Mouse (Mus musculus) G1E (cell line): Measurements from ENCODE around the gene Myom3. TPM values are rescaled to one million over a fixed set of nuclear protein-coding genes. Genes with fewer than 3 reads are reported as not detected.

Experiments used
- ATAC-seq: 2 replicates; pipeline ENCODE4 v1.8.0; 2016; ENCODE audit warnings: mild to moderate bottlenecking; ENCODE audit not compliant: insufficient number of reproducible peaks, poor library complexity, low FRiP score, severe bottlenecking; ENCODE audit errors: extremely low read depth
- DNase-seq: peaks from one replicate; pipeline ENCODE4 v3.0.0; 2012; ENCODE audit warnings: low spot score
- H3K27me3 ChIP-seq: 2 replicates; pipeline ENCODE4 v1.6.1; 2012; ENCODE audit warnings: mild to moderate bottlenecking, low read length, inconsistent platforms; ENCODE audit not compliant: insufficient read depth
- H3K36me3 ChIP-seq: replicated peaks from 2 replicates; pipeline ENCODE3; 2012; ENCODE audit warnings: mild to moderate bottlenecking, inconsistent platforms
- H3K4me1 ChIP-seq: 2 replicates; pipeline ENCODE4 v1.6.1; 2012; ENCODE audit warnings: low read depth, low read length, inconsistent platforms, mixed read lengths; ENCODE audit not compliant: insufficient read depth
- H3K4me3 ChIP-seq: 2 replicates; pipeline ENCODE4 v1.5.1; 2012; ENCODE audit warnings: low read depth, mild to moderate bottlenecking, inconsistent platforms, low read length, moderate library complexity, mixed read lengths
- H3K9me3 ChIP-seq: replicated peaks from 2 replicates; pipeline ENCODE4 v1.6.1; 2012; ENCODE audit warnings: inconsistent platforms
- CTCF ChIP-seq: IDR thresholded peaks from 2 replicates; pipeline ENCODE4 v1.5.1; 2012; ENCODE audit warnings: low read depth, low read length, inconsistent platforms, mixed read lengths
- GATA1 ChIP-seq: IDR thresholded peaks from 2 replicates; pipeline ENCODE4 v1.6.1; 2012; ENCODE audit warnings: borderline replicate concordance, low read length, inconsistent platforms, mixed read lengths
- GATA2 ChIP-seq: IDR thresholded peaks from 2 replicates; pipeline ENCODE4 v1.6.1; 2012; ENCODE audit warnings: low read depth, low read length, inconsistent platforms, borderline replicate concordance
- POLR2AphosphoS5 ChIP-seq: IDR thresholded peaks from 2 replicates; pipeline ENCODE4 v1.6.1; 2012; ENCODE audit warnings: low read depth, low read length, inconsistent platforms; ENCODE audit not compliant: insufficient replicate concordance
- TAL1 ChIP-seq: conservative IDR thresholded peaks from 2 replicates; pipeline ENCODE4 v1.6.1; 2012; ENCODE audit warnings: low read depth, low read length, inconsistent platforms, mixed read lengths
- polyA plus RNA-seq: library from polyadenylated mRNA; stranded (reverse); fragments of >175 nt; gene quantifications from 2 replicates; pipeline ENCODE4 v1.2.3, GENCODE M21; 2012
- total RNA-seq, 2 experiments: library from RNA; stranded (forward) in 1 of 2; stranded (reverse) in 1 of 2; fragments of 200-1000 nt in 1 of 2; fragments of >200 nt in 1 of 2; fragmentation: Nextera tagmentation in 1 of 2; gene quantifications; 2 replicates each; pipeline ENCODE4 v1.2.3; 2014 to 2017

The Myom3 gene
- total and polyA plus RNA-seq, 3 experiments = 0.11 TPM; not detected in 2

DNA sequence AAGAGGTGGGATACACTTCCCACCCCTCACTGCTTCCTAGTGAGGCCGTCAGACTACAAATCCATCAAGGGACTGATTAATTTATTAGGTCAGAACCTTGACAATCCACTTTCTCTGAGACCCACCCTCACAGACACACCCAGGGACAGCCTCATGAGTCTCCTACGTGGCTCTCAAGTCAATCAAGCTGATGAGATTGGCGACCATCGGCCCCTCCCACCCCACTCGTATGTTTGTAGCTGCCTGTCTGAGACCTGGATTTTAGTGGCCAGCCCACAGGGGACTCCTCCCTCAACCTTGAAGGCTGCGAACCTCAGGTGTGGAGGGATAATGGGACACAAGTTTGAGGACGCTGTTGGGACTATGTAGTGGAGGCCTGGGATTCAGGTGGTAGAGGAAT, 20.4 kb upstream of the Myom3 start:
- no peak overlapping the region for H3K4me3 ChIP-seq
- no peaks in the 10 kb centered on the region for H3K4me1 ChIP-seq
- no peaks in the 10 kb centered on the region for H3K36me3 ChIP-seq
- TF ChIP-seq GATA1 = no peak
- no peak for TF ChIP-seq CTCF
- TF ChIP-seq GATA2 = no peak
- no peak for TF ChIP-seq TAL1
- TF ChIP-seq POLR2AphosphoS5 = no peak
- H3K9me3 ChIP-seq = peaks cover 3% of the 10 kb centered on the region; the same call in 1 of the 2 replicates
- H3K27me3 ChIP-seq = peaks cover 2% of the 10 kb centered on the region
- DNase-seq = no peak
- ATAC-seq = no peak

DNA sequence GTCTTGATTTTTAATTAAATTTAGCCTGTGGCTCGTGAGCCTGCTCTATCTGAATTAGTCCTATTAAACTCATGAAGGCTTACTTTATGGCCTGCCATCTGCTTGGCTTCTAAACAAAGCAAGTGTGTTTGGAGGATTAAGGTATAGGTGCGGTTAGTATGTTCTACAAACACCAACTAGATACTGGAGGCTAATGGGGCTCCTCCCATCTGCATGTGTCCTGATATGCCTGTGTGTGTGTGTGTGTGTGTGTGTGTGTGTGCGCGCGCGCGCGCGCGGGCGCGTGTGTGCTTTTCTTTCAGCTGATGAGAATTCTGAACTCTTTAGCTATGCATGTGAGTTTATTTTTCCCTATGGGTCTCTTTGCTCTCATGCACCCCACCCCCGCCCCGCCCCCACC, 19.8 kb upstream of the Myom3 start:
- no peaks in the 10 kb centered on the region for H3K36me3 ChIP-seq
- TF ChIP-seq TAL1 (no peak), CTCF (no peak), GATA2 (no peak), GATA1 (no peak), POLR2AphosphoS5 (no peak)
- H3K27me3 ChIP-seq = peaks cover 4% of the 10 kb centered on the region
- H3K9me3 ChIP-seq = no peaks in the 10 kb centered on the region
- DNase-seq = no peak
- H3K4me1 ChIP-seq = no peaks in the 10 kb centered on the region
- H3K4me3 ChIP-seq = no peak overlapping the region
- ATAC-seq = no peak

DNA sequence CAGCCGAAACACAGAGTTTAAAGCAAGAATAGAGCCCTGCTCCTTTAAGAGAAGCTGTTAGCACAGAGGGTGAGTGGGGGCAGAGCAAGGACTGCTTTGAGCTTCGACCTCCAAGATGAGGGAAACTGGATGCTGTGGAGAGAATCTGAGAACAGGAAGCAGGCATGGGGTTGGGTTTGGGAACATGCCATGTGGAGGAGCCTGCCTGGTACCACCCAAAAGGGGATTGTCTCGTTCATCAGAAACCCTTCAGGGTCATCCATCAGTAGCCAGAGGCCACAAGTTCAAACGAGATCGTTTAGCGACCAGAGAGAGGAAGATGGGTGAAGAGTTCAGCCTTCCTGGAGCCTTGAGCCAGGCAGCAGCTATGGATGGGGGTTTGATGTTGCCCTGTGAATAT, 16.0 kb upstream of the Myom3 start:
- H3K27me3 ChIP-seq = peaks cover 3% of the 10 kb centered on the region; the same call in 1 of the 2 replicates
- no peak overlapping the region for H3K4me3 ChIP-seq
- H3K4me1 ChIP-seq = no peaks in the 10 kb centered on the region
- TF ChIP-seq GATA1 (no peak), TAL1 (no peak), GATA2 (no peak), POLR2AphosphoS5 (no peak), CTCF (no peak)
- no peaks in the 10 kb centered on the region for H3K36me3 ChIP-seq
- ATAC-seq = no peak
- no peak for DNase-seq
- no peaks in the 10 kb centered on the region for H3K9me3 ChIP-seq

- no peaks in the 10 kb centered on the region for H3K36me3 ChIP-seq
- no peak overlapping the region for H3K4me3 ChIP-seq
- no peak for TF ChIP-seq GATA1
- TF ChIP-seq TAL1 = no peak
- TF ChIP-seq POLR2AphosphoS5 = no peak
- no peak for TF ChIP-seq GATA2
- TF ChIP-seq CTCF = no peak
- ATAC-seq (no peak), DNase-seq (no peak)
- H3K9me3 ChIP-seq = no peaks in the 10 kb centered on the region
- peaks cover 3% of the 10 kb centered on the region; the same call in 1 of the 2 replicates for H3K27me3 ChIP-seq
- H3K4me1 ChIP-seq = no peaks in the 10 kb centered on the region
Observed at GRCm38 (mm10) chr4:135744726-135745448, 14.6 kb upstream of the Myom3 start.

DNA sequence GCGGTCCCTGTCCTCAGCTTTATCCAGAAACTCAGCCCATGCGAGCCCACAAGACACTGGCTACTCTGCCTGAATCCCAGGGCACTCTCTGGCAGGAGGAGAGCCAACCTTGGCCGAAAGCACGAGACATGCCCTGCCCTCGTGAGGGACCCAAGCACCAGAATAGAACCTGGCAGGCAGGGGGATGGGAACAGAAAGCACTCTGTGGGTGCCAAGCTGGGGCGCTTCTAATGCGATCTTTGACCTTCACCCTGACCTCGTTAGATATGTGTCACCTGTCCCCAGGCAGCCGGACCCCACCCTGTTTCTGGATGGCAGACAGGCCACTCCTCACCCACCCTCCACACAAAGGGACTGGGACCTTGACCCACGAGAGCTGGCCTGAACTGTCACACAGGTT, 13.9 kb upstream of the Myom3 start:
- TF ChIP-seq GATA2 (no peak), TAL1 (no peak), POLR2AphosphoS5 (no peak), GATA1 (no peak), CTCF (no peak)
- Histone ChIP-seq H3K4me3 (no peak overlapping the region), H3K27me3 (peaks cover 3% of the 10 kb centered on the region; the same call in 1 of the 2 replicates), H3K36me3 (no peaks in the 10 kb centered on the region), H3K4me1 (no peaks in the 10 kb centered on the region), H3K9me3 (no peaks in the 10 kb centered on the region)
- no peak for ATAC-seq
- no peak for DNase-seq

DNA sequence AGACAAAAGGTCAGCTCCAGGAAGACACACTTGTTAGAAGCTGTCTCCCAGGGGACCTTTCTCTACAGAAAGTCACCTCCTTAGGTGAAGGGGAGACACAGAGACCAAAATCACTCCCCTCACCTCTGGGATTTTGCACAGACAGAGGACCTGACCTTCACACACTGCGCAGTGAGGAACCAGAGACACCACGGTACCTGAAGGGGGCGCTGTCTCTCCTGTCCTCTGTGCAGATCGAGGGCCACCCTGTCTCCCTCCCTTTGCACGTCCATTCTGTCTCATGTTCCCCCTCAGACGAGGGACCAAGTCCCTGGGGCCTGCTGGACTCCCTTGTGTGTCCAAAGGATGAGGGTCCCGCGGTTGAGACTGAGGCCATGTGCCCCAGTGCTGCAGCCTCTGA, 8.6 kb upstream of the Myom3 start:
- H3K36me3 ChIP-seq = no peaks in the 10 kb centered on the region
- DNase-seq (no peak), ATAC-seq (no peak)
- no peaks in the 10 kb centered on the region; the same call in 1 of the 2 replicates for H3K27me3 ChIP-seq
- no peak overlapping the region for H3K4me3 ChIP-seq
- TF ChIP-seq CTCF (no peak), GATA1 (no peak), GATA2 (no peak), POLR2AphosphoS5 (no peak), TAL1 (no peak)
- H3K4me1 ChIP-seq = no peaks in the 10 kb centered on the region
- H3K9me3 ChIP-seq = no peaks in the 10 kb centered on the region
